Mouse (Mus musculus) ES-E14 (cell line): Measurements from ENCODE around the gene Agrn.

ENCODE experiments used
- CHD2 ChIP-seq: IDR thresholded peaks from 2 replicates; pipeline ENCODE4 v1.6.1; 2014; ENCODE audit warnings: mild to moderate bottlenecking, low read depth, low read length, inconsistent platforms
- MAFK ChIP-seq: IDR thresholded peaks from 2 replicates; pipeline ENCODE4 v1.6.1; 2014; ENCODE audit warnings: mild to moderate bottlenecking, low read depth, low read length, inconsistent platforms; ENCODE audit not compliant: insufficient read depth

GRCm38 (mm10) chr4:156133943-156134605, 63.2 kb downstream of the Agrn start:
- TF ChIP-seq MAFK, result 0 out of 2 replicates have a peak, but pooled peaks have one; percentile 6
- no peak for TF ChIP-seq CHD2
